ENCODE assay signal across 8 mouse cellular contexts in genomic region chr17:12992470-12992991, GRCm38 (mm10). TPM values are rescaled to one million over a fixed set of nuclear protein-coding genes. Genes with fewer than 3 reads are reported as not detected.
A peak's percentile ranks its signal among the peaks of the same experiment; 100 is the strongest.
DNase-seq lines count a peak whose midpoint lies in the region; ATAC-seq lines count a peak whose summit lies in the region.

No protein-coding gene starts in this region.

- no peaks in the 10 kb centered on the region for H3K4me1 ChIP-seq in hindbrain, embryonic 11.5 days (replicated peaks; ENCODE audit: control insufficient read depth, insufficient read depth, low read length)

- H3K9ac ChIP-seq in hindbrain, embryonic 11.5 days (ENCODE audit: low read depth, low read length): peak overlapping the region; percentile 99

- H3K9me3 ChIP-seq in hindbrain, embryonic 11.5 days (ENCODE audit: control insufficient read depth, low read length): no peaks in the 10 kb centered on the region

- H3K27ac ChIP-seq in hindbrain, embryonic 11.5 days (ENCODE audit: low read depth, low read length): peak overlapping the region; percentile 99

- DNase-seq in MN1 (ENCODE audit: low spot score): peak; percentile 98
- DNase-seq in cerebellum, adult 9-10 months: peak; percentile 95
- DNase-seq in hindbrain, embryonic 11.5 days (ENCODE audit: low spot score): peak; percentile 92
- DNase-seq in layer of hippocampus, postnatal 14 days (ENCODE audit: low spot score in 2 of 2): peak; percentile 90 to 95
- peak; percentile 95 for DNase-seq in lung, postnatal 14 days
- peak; percentile 90 for DNase-seq in retina, adult 2 months (ENCODE audit: low read depth, low spot score)
- DNase-seq in thymus, postnatal 36 days: peak; percentile 90 to 95

- WGBS in hindbrain, embryonic 11.5 days: under 1% methylated on average over 50 of the region's 51 CpGs

- H3K4me3 ChIP-seq in hindbrain, embryonic 11.5 days (ENCODE audit: low read depth, low read length): peak overlapping the region; percentile 98

- H3K4me2 ChIP-seq in hindbrain, embryonic 11.5 days (replicated peaks; ENCODE audit: low read depth, low read length): peak overlapping the region; percentile 37

- no peaks in the 10 kb centered on the region for H3K27me3 ChIP-seq in hindbrain, embryonic 11.5 days (ENCODE audit: control insufficient read depth, insufficient read depth, low read length)

- peak; percentile 86 for ATAC-seq in frontal cortex, adult (ENCODE audit: low TSS enrichment)
- ATAC-seq in hindbrain, embryonic 11.5 days (ENCODE audit: low FRiP score): peak; percentile 87

- no peaks in the 10 kb centered on the region for H3K36me3 ChIP-seq in hindbrain, embryonic 11.5 days (ENCODE audit: control insufficient read depth, insufficient read depth, low read length)

RNA-seq across cellular contexts. Expression of gene Wtap, which starts 1.4 kb away (rescaled TPM):
- 130 and 133 TPM in 2 replicates for polyA plus RNA-seq in hindbrain, embryonic 11.5 days (2014; fragmentation: Nextera tagmentation; extraction: Ambion mirVana)
- total RNA-seq in layer of hippocampus, postnatal 14 days (2021): 10 to 100 TPM; 53.2 to 54.3 TPM

RNA-seq across cellular contexts. Expression of gene Sod2, which starts 14.1 kb away (rescaled TPM):
- polyA plus RNA-seq in hindbrain, embryonic 11.5 days (2014; fragmentation: Nextera tagmentation; extraction: Ambion mirVana): 120 and 127 TPM in 2 replicates
- 100 to 1,000 TPM; 246 to 247 TPM for total RNA-seq in layer of hippocampus, postnatal 14 days (2021)

RNA-seq across cellular contexts. Expression of gene Acat2, which starts 32.0 kb away (rescaled TPM):
- polyA plus RNA-seq in hindbrain, embryonic 11.5 days (2014; fragmentation: Nextera tagmentation; extraction: Ambion mirVana): 244 and 372 TPM in 2 replicates
- total RNA-seq in layer of hippocampus, postnatal 14 days (2021): 10 to 100 TPM; 82.4 to 85.9 TPM

RNA-seq across cellular contexts. Expression of gene Acat3, which starts 52.1 kb away (rescaled TPM):
- 0.71 and 1.2 TPM in 2 replicates for polyA plus RNA-seq in hindbrain, embryonic 11.5 days (2014; fragmentation: Nextera tagmentation; extraction: Ambion mirVana)
- total RNA-seq in layer of hippocampus, postnatal 14 days (2021): 1 to 10 TPM; 2.7 to 3.3 TPM

RNA-seq across cellular contexts. Expression of gene Gpr31b, which starts 59.6 kb away (rescaled TPM):
- polyA plus RNA-seq in hindbrain, embryonic 11.5 days (2014; fragmentation: Nextera tagmentation; extraction: Ambion mirVana): 0.25 TPM in 1 of 2 replicates, not detected in the other
- total RNA-seq in layer of hippocampus, postnatal 14 days (2021): not detected

Comparison
In these comparisons a context has a peak if more than half of its experiments do, and no peak if none do; other contexts are left out.
1. Peak in every context shown above with its lines: DNase-seq, ATAC-seq, H3K4me3 ChIP-seq and H3K27ac ChIP-seq.